Mouse (Mus musculus) embryonic facial prominence, embryonic 11.5 days (tissue): ENCODE results near the gene Cyp39a1. TPM values are rescaled to one million over a fixed set of nuclear protein-coding genes. Genes with fewer than 3 reads are reported as not detected.

Experiments
- ATAC-seq: fragments of 200-750 bp; cut with Nextera tagmentation; replicated peaks from 2 replicates; pipeline ENCODE4 v1.8.0; 2017; ENCODE audit warnings: low read depth; ENCODE audit not compliant: insufficient number of reproducible peaks, low FRiP score, low TSS enrichment
- DNase-seq: peaks from one replicate; pipeline ENCODE4 v3.0.0-alpha.2; 2015; ENCODE audit warnings: low spot score
- H3K27ac ChIP-seq: fragments of 300-500 bp; sonication (generic); replicated peaks from 2 replicates; pipeline ENCODE4 v1.5.1; 2014; ENCODE audit warnings: mild to moderate bottlenecking, low read depth, low read length, control low read depth
- H3K27me3 ChIP-seq: fragments of 300-500 bp; sonication (generic); 2 replicates; pipeline ENCODE4 v1.6.1; 2014; ENCODE audit warnings: mild to moderate bottlenecking, low read length, moderate library complexity, mixed read lengths; ENCODE audit not compliant: control insufficient read depth, insufficient read depth
- H3K36me3 ChIP-seq: fragments of 300-500 bp; sonication (generic); replicated peaks from 2 replicates; pipeline ENCODE4 v1.6.1; 2014; ENCODE audit warnings: low read depth, mild to moderate bottlenecking, low read length, moderate library complexity, mixed read lengths; ENCODE audit not compliant: control insufficient read depth, insufficient read depth
- H3K4me1 ChIP-seq: fragments of 300-500 bp; sonication (generic); 2 replicates; pipeline ENCODE4 v1.6.1; 2014; ENCODE audit warnings: low read length, mixed read lengths; ENCODE audit not compliant: control insufficient read depth, insufficient read depth
- H3K4me2 ChIP-seq: fragments of 300-500 bp; sonication (generic); 2 replicates; pipeline ENCODE4 v1.6.1; 2014; ENCODE audit warnings: low read depth, mild to moderate bottlenecking, control low read depth, low read length, moderate library complexity
- H3K4me3 ChIP-seq: fragments of 300-500 bp; sonication (generic); 2 replicates; pipeline ENCODE4 v1.5.1; 2014; ENCODE audit warnings: low read depth, low read length, control low read depth
- H3K9ac ChIP-seq: fragments of 300-500 bp; sonication (generic); replicated peaks from 2 replicates; pipeline ENCODE4 v1.6.1; 2014; ENCODE audit warnings: mild to moderate bottlenecking, control low read depth, low read length
- H3K9me3 ChIP-seq: fragments of 300-500 bp; sonication (generic); replicated peaks from 2 replicates; pipeline ENCODE4 v1.6.1; 2016; ENCODE audit warnings: mild to moderate bottlenecking, low read length, inconsistent platforms, mixed read lengths; ENCODE audit not compliant: control insufficient read depth
- WGBS: fragments of 180-500 bp; shearing (Covaris S2); extraction: QIAGEN DNeasy Blood & Tissue Kit; methylation state at CpG from one replicate; pipeline ENCODE4 v1.1.7; 2014; 5-methylcytosine and 5-hydroxymethylcytosine counted together
- polyA plus RNA-seq: library from polyadenylated mRNA; unstranded; fragments of >200 nt; fragmentation: Nextera tagmentation; extraction: Ambion mirVana; gene quantifications from 2 replicates; pipeline ENCODE4 v1.2.1, GENCODE M21; 2014

Cyp39a1 gene
- polyA plus RNA-seq, 1 experiment from 2014 or later: 32.9 TPM

GRCm38 (mm10) chr17:43689591-43689990 lies 22.4 kb downstream of the Cyp39a1 start:
- Histone ChIP-seq H3K4me3 (no peak overlapping the region), H3K27me3 (no peaks in the 10 kb centered on the region), H3K9ac (no peak overlapping the region), H3K36me3 (no peaks in the 10 kb centered on the region), H3K9me3 (no peaks in the 10 kb centered on the region), H3K27ac (no peak overlapping the region), H3K4me1 (no peaks in the 10 kb centered on the region), H3K4me2 (no peak overlapping the region)
- 79% methylated on average over 9 of the region's 9 CpGs for WGBS
- no peak for ATAC-seq
- no peak for DNase-seq

- Histone ChIP-seq H3K4me3 (no peak overlapping the region), H3K9me3 (no peaks in the 10 kb centered on the region), H3K36me3 (no peaks in the 10 kb centered on the region), H3K4me1 (no peaks in the 10 kb centered on the region), H3K9ac (no peak overlapping the region), H3K27ac (no peak overlapping the region), H3K27me3 (no peaks in the 10 kb centered on the region), H3K4me2 (no peak overlapping the region)
- DNase-seq: peak; percentile 89
- WGBS: 44% methylated on average over 14 of the region's 14 CpGs
- ATAC-seq: no peak
Measured at GRCm38 (mm10) chr17:43698997-43699649, 31.9 kb downstream of the Cyp39a1 start.

GRCm38 (mm10) chr17:43701060-43701459 lies 33.8 kb downstream of the Cyp39a1 start:
- no peak overlapping the region for H3K4me2 ChIP-seq
- ATAC-seq (no peak), DNase-seq (peak; percentile 57)
- H3K4me1 ChIP-seq: no peaks in the 10 kb centered on the region
- no peaks in the 10 kb centered on the region for H3K9me3 ChIP-seq
- no peak overlapping the region for H3K9ac ChIP-seq
- H3K4me3 ChIP-seq: no peak overlapping the region
- H3K36me3 ChIP-seq: no peaks in the 10 kb centered on the region
- WGBS: 70% methylated on average over 6 of the region's 6 CpGs
- no peaks in the 10 kb centered on the region for H3K27me3 ChIP-seq
- no peak overlapping the region for H3K27ac ChIP-seq

- Histone ChIP-seq H3K4me3 (no peak overlapping the region), H3K9ac (no peak overlapping the region), H3K27ac (no peak overlapping the region), H3K4me2 (no peak overlapping the region), H3K36me3 (no peaks in the 10 kb centered on the region), H3K9me3 (no peaks in the 10 kb centered on the region), H3K4me1 (no peaks in the 10 kb centered on the region), H3K27me3 (no peaks in the 10 kb centered on the region)
- DNase-seq (no peak), ATAC-seq (no peak)
- WGBS: 83% methylated on average over 12 of the region's 12 CpGs
Measured at GRCm38 (mm10) chr17:43704216-43704930, 37.1 kb downstream of the Cyp39a1 start.

- no peak for ATAC-seq
- H3K9me3 ChIP-seq: no peaks in the 10 kb centered on the region
Measured at GRCm38 (mm10) chr17:43706749-43707148, 39.5 kb downstream of the Cyp39a1 start.

GRCm38 (mm10) chr17:43707254-43707653 lies 40.0 kb downstream of the Cyp39a1 start:
- Histone ChIP-seq H3K9me3 (no peaks in the 10 kb centered on the region), H3K4me1 (no peaks in the 10 kb centered on the region), H3K4me2 (no peak overlapping the region), H3K27me3 (no peaks in the 10 kb centered on the region), H3K36me3 (no peaks in the 10 kb centered on the region), H3K9ac (no peak overlapping the region), H3K27ac (no peak overlapping the region), H3K4me3 (no peak overlapping the region)
- 81% methylated on average over 3 of the region's 3 CpGs for WGBS
- ATAC-seq (no peak), DNase-seq (no peak)

More at GRCm38 (mm10) chr17:43706749-43707148, 39.5 kb downstream of the Cyp39a1 start:
- Histone ChIP-seq H3K36me3 (no peaks in the 10 kb centered on the region), H3K4me3 (no peak overlapping the region), H3K27me3 (no peaks in the 10 kb centered on the region), H3K4me2 (no peak overlapping the region), H3K4me1 (no peaks in the 10 kb centered on the region), H3K9ac (no peak overlapping the region), H3K27ac (no peak overlapping the region)
- 90% methylated on average over 3 of the region's 3 CpGs for WGBS
- no peak for DNase-seq

- Histone ChIP-seq H3K9ac (no peak overlapping the region), H3K9me3 (no peaks in the 10 kb centered on the region), H3K4me2 (no peak overlapping the region), H3K4me1 (no peaks in the 10 kb centered on the region), H3K27me3 (no peaks in the 10 kb centered on the region), H3K36me3 (no peaks in the 10 kb centered on the region), H3K27ac (no peak overlapping the region), H3K4me3 (no peak overlapping the region)
- no peak for DNase-seq
- 88% methylated on average over 7 of the region's 7 CpGs for WGBS
- ATAC-seq: no peak
Measured at GRCm38 (mm10) chr17:43711557-43712352, 44.5 kb downstream of the Cyp39a1 start.

GRCm38 (mm10) chr17:43714191-43714590 lies 47.0 kb downstream of the Cyp39a1 start:
- Histone ChIP-seq H3K9me3 (no peaks in the 10 kb centered on the region), H3K4me2 (no peak overlapping the region), H3K27me3 (no peaks in the 10 kb centered on the region), H3K36me3 (no peaks in the 10 kb centered on the region), H3K27ac (no peak overlapping the region), H3K4me3 (no peak overlapping the region), H3K9ac (no peak overlapping the region), H3K4me1 (no peaks in the 10 kb centered on the region)
- ATAC-seq (no peak), DNase-seq (no peak)
- 71% methylated on average over 3 of the region's 3 CpGs for WGBS
